Mouse (Mus musculus) heart, adult 2 months (tissue): ENCODE measurements at regions not wholly inside any gene's neighbourhood (a gene's known extent, or its start where the extent isn't known, plus 50 kb on each side); places are given as distances from the start of the nearest gene placed in this dataset.

Source experiments
- CTCF ChIP-seq: fragments of 200-600 bp; IDR thresholded peaks from 2 replicates; pipeline ENCODE4 v1.8.1; 2022; ENCODE audit warnings: antibody characterized with exemption, mild to moderate bottlenecking, moderate library complexity
- POLR2A ChIP-seq: fragments of 200-500 bp; IDR thresholded peaks from 2 replicates; pipeline ENCODE4 v1.6.1; 2011; ENCODE audit warnings: mild to moderate bottlenecking, low read depth, low read length, control low read depth; ENCODE audit not compliant: insufficient read depth

DNA sequence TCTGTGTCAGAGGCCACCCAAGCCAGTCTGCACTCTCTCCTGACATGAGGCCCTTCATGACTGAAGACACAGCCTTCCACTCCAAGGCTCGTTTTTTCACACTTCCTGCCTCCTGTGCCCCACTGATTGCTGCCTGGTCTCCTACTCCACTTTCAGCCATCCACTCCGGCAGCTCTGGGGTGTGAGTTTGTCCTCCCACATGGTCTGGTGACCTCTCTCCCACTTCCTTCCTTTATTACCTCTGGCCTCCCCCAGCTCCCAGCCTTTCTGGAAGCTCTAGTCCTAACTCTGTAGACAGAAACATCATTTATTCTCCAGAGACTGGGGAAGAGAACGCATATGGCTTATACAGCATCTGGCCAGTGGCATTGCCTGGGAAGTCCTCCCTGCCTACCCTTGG lies 349.0 kb downstream of the Ptpru start:
- TF ChIP-seq CTCF (no peak), POLR2A (no peak)
